Mouse (Mus musculus) forebrain, embryonic 14.5 days (tissue): ENCODE data around the gene Fosl1. TPM values are rescaled to one million over a fixed set of nuclear protein-coding genes. Genes with fewer than 3 reads are reported as not detected.

Source experiments
- ATAC-seq: fragments of 200-750 bp; cut with Nextera tagmentation; 2 replicates; pipeline ENCODE4 v1.8.0; 2017; ENCODE audit warnings: mild to moderate bottlenecking, moderate library complexity
- DNase-seq: peaks from one replicate; pipeline ENCODE4 v3.0.0-alpha.2; 2015; ENCODE audit warnings: low spot score
- H3K27ac ChIP-seq: fragments of 300-500 bp; sonication (generic); 2 replicates; pipeline ENCODE4 v1.5.1; 2014; ENCODE audit warnings: low read depth, mild to moderate bottlenecking, control low read depth, low read length, moderate library complexity
- H3K27me3 ChIP-seq: fragments of 300-500 bp; sonication (generic); replicated peaks from 2 replicates; pipeline ENCODE4 v1.6.1; 2014; ENCODE audit warnings: low read length, control low read depth, mixed read lengths; ENCODE audit not compliant: control insufficient read depth, insufficient read depth
- H3K36me3 ChIP-seq: fragments of 300-500 bp; sonication (generic); 2 replicates; pipeline ENCODE4 v1.6.1; 2014; ENCODE audit warnings: low read length, control low read depth; ENCODE audit not compliant: control insufficient read depth, insufficient read depth
- H3K4me1 ChIP-seq: fragments of 300-500 bp; sonication (generic); 2 replicates; pipeline ENCODE4 v1.6.1; 2014; ENCODE audit warnings: antibody characterized with exemption, low read length, control low read depth; ENCODE audit not compliant: control insufficient read depth, insufficient read depth
- H3K4me2 ChIP-seq: fragments of 300-500 bp; sonication (generic); 2 replicates; pipeline ENCODE4 v1.6.1; 2014; ENCODE audit warnings: mild to moderate bottlenecking, control low read depth, low read length
- H3K4me3 ChIP-seq: fragments of 300-500 bp; sonication (generic); 2 replicates; pipeline ENCODE4 v1.5.1; 2014; ENCODE audit warnings: low read depth, low read length, control low read depth
- H3K9ac ChIP-seq: fragments of 300-500 bp; sonication (generic); 2 replicates; pipeline ENCODE4 v1.6.1; 2014; ENCODE audit warnings: mild to moderate bottlenecking, low read length, control low read depth, moderate library complexity
- H3K9me3 ChIP-seq: fragments of 300-500 bp; sonication (generic); replicated peaks from 2 replicates; pipeline ENCODE4 v1.6.1; 2016; ENCODE audit warnings: low read length, control low read depth, mixed read lengths; ENCODE audit not compliant: control insufficient read depth
- WGBS: fragments of 180-500 bp; shearing (Covaris S2); extraction: QIAGEN DNeasy Blood & Tissue Kit; methylation state at CpG from one replicate; pipeline ENCODE4 v1.1.7; 2014; 5-methylcytosine and 5-hydroxymethylcytosine counted together
- polyA plus RNA-seq: library from polyadenylated mRNA; unstranded; fragments of >200 nt; fragmentation: Nextera tagmentation; extraction: Ambion mirVana; gene quantifications from 2 replicates; pipeline ENCODE4 v1.2.1, GENCODE M21; 2014

Gene Fosl1
- polyA plus RNA-seq, 1 experiment from 2014 or later = not detected

- H3K27me3 ChIP-seq = no peaks in the 10 kb centered on the region
- DNase-seq (no peak), ATAC-seq (no peak)
- H3K4me2 ChIP-seq = no peak overlapping the region
- WGBS = 87% methylated on average over 16 of the region's 16 CpGs
- no peak overlapping the region for H3K9ac ChIP-seq
- H3K27ac ChIP-seq = no peak overlapping the region
- peaks cover 58% of the 10 kb centered on the region for H3K36me3 ChIP-seq
- peaks cover 7% of the 10 kb centered on the region; the same call in 1 of the 2 replicates for H3K4me1 ChIP-seq
- no peak overlapping the region for H3K4me3 ChIP-seq
- no peaks in the 10 kb centered on the region for H3K9me3 ChIP-seq
Observed at GRCm38 (mm10) chr19:5496052-5496370, 48.7 kb downstream of the Fosl1 start.

- Histone ChIP-seq H3K36me3 (peaks cover 25% of the 10 kb centered on the region), H3K9me3 (no peaks in the 10 kb centered on the region), H3K4me2 (no peak overlapping the region), H3K27ac (no peak overlapping the region), H3K27me3 (no peaks in the 10 kb centered on the region), H3K4me1 (no peaks in the 10 kb centered on the region), H3K4me3 (no peak overlapping the region), H3K9ac (no peak overlapping the region)
- WGBS = 90% methylated on average over 2 of the region's 2 CpGs
- DNase-seq = no peak
- ATAC-seq = no peak
Observed at GRCm38 (mm10) chr19:5500330-5500875, 53.1 kb downstream of the Fosl1 start.

- H3K4me2 ChIP-seq = no peak within 1 kb of the TSS
- ATAC-seq (no peak), DNase-seq (no peak)
- no peak within 1 kb of the TSS for H3K27ac ChIP-seq
- no peak within 1 kb of the TSS for H3K9ac ChIP-seq
- 68% methylated on average over 17 of the region's 17 CpGs for WGBS
- H3K9me3 ChIP-seq = no peaks in the 10 kb centered on the region
- no peaks in the 10 kb centered on the region for H3K27me3 ChIP-seq
- H3K36me3 ChIP-seq = no peaks in the 10 kb centered on the region; the same call in 1 of the 2 replicates
- no peaks in the 10 kb centered on the region for H3K4me1 ChIP-seq
- H3K4me3 ChIP-seq = no peak within 1 kb of the TSS
Observed at GRCm38 (mm10) chr19:5503687-5504086, 56.3 kb downstream of the Fosl1 start, which contains the start of gene 1700020D05Rik. TSS of gene 1700020D05Rik (minus strand) at chr19:5503787.

Other genes starting within 250 kb of the Fosl1 start
- 25.0 and 29.4 TPM in 2 replicates for gene Pacs1, start 174.4 kb upstream of the Fosl1 start, polyA plus RNA-seq
- gene Sf3b2, start 152.1 kb upstream of the Fosl1 start, polyA plus RNA-seq = 298 and 333 TPM in 2 replicates
- gene Gal3st3, start 149.2 kb upstream of the Fosl1 start, polyA plus RNA-seq = 20.9 and 26.3 TPM in 2 replicates
- gene Catsper1, start 111.8 kb upstream of the Fosl1 start, polyA plus RNA-seq = not detected in 2 replicates
- gene Cst6, start 98.0 kb upstream of the Fosl1 start, polyA plus RNA-seq = 4.0 and 5.6 TPM in 2 replicates
- gene Eif1ad, start 80.8 kb upstream of the Fosl1 start, polyA plus RNA-seq = 33.0 and 36.2 TPM in 2 replicates
- gene Banf1, start 80.4 kb upstream of the Fosl1 start, polyA plus RNA-seq = 417 and 471 TPM in 2 replicates
- 58.3 and 64.2 TPM in 2 replicates for gene Sart1, start 58.8 kb upstream of the Fosl1 start, polyA plus RNA-seq
- gene Tsga10ip, start 45.0 kb upstream of the Fosl1 start, polyA plus RNA-seq = not detected in 2 replicates
- gene Drap1, start 22.6 kb upstream of the Fosl1 start, polyA plus RNA-seq = 255 and 263 TPM in 2 replicates
- gene AI837181, start 22.4 kb upstream of the Fosl1 start, polyA plus RNA-seq = 36.7 and 46.9 TPM in 2 replicates
- 5.9 and 6.4 TPM in 2 replicates for gene Ccdc85b, start 10.3 kb downstream of the Fosl1 start, polyA plus RNA-seq
- 153 and 167 TPM in 2 replicates for gene Fibp, start 13.1 kb downstream of the Fosl1 start, polyA plus RNA-seq
- gene Ctsw, start 21.0 kb downstream of the Fosl1 start, polyA plus RNA-seq = 3.4 and 5.3 TPM in 2 replicates
- 25.1 and 29.0 TPM in 2 replicates for gene Efemp2, start 26.4 kb downstream of the Fosl1 start, polyA plus RNA-seq
- gene Mus81, start 40.9 kb downstream of the Fosl1 start, polyA plus RNA-seq = 51.8 and 57.1 TPM in 2 replicates
- 4,491 and 4,757 TPM in 2 replicates for gene Cfl1, start 42.9 kb downstream of the Fosl1 start, polyA plus RNA-seq
- 0.28 TPM in 1 of 2 replicates, not detected in the other for gene 1700020D05Rik, start 56.2 kb downstream of the Fosl1 start, polyA plus RNA-seq
- gene Snx32, start 63.0 kb downstream of the Fosl1 start, polyA plus RNA-seq = 55.3 and 73.2 TPM in 2 replicates
- 0.16 TPM in 1 of 2 replicates, not detected in the other for gene Ovol1, start 113.1 kb downstream of the Fosl1 start, polyA plus RNA-seq
- gene Ap5b1, start 120.5 kb downstream of the Fosl1 start, polyA plus RNA-seq = 1.5 and 1.6 TPM in 2 replicates
- 85.7 and 95.8 TPM in 2 replicates for gene Rnaseh2c, start 154.3 kb downstream of the Fosl1 start, polyA plus RNA-seq
- 43.7 and 49.7 TPM in 2 replicates for gene Kat5, start 162.7 kb downstream of the Fosl1 start, polyA plus RNA-seq
- 29.8 and 35.8 TPM in 2 replicates for gene Rela, start 189.9 kb downstream of the Fosl1 start, polyA plus RNA-seq
- gene Sipa1, start 216.2 kb downstream of the Fosl1 start, polyA plus RNA-seq = 9.2 and 10.2 TPM in 2 replicates
- 9.2 and 11.8 TPM in 2 replicates for gene Map3k11, start 241.2 kb downstream of the Fosl1 start, polyA plus RNA-seq
- gene Pcnx3, start 241.4 kb downstream of the Fosl1 start, polyA plus RNA-seq = 20.9 and 24.6 TPM in 2 replicates